Mouse (Mus musculus) liver, embryonic 14.5 days (tissue): ENCODE measurements around the gene Sdccag8.

Source experiments
- CTCF ChIP-seq: IDR thresholded peaks from 2 replicates; pipeline ENCODE4 v1.5.1; 2016; ENCODE audit warnings: antibody characterized with exemption, low read depth, control low read depth
- EP300 ChIP-seq: IDR thresholded peaks from 2 replicates; pipeline ENCODE4 v1.6.1; 2016; ENCODE audit warnings: antibody characterized with exemption, low read depth

- TF ChIP-seq CTCF, result no peak
- TF ChIP-seq EP300, result no peak
These were observed 132.3 kb downstream of the Sdccag8 start for GRCm38 (mm10) chr1:176946796-176947181.
